Mouse (Mus musculus) mouse embryonic stem cell (cell line): ENCODE measurements around the gene Shisa7.
"Not testable (repeated sequence)": the region's sequence is repeated elsewhere in the genome, so short reads cannot be mapped to it uniquely, and the experiment has no call there.

Source experiments
- in situ Hi-C, 2 experiments: fragments of 300-500 bp; cut with MboI; formaldehyde crosslinking; loops; 1 replicate in 1 of 2; 3 replicates in 1 of 2; pipeline ENCODE4 v1.14.3; 2019 to 2020; ENCODE audit warnings: low sequenced_read_pairs in 2 of 2, low pct_unique_long_range_greater_than_20kb in 1 of 2, mixed read lengths in 1 of 2; ENCODE audit not compliant: unreplicated experiment in 1 of 2

The Shisa7 gene

GRCm38 (mm10) chr7:4844245-4844916, at the start of gene Shisa7:
Gene Shisa7, minus strand, starts transcription at chr7:4844696.
- in situ Hi-C loops: no loop called here

- in situ Hi-C loops: no loop called here
Observed at GRCm38 (mm10) chr7:4886680-4887079, 42.2 kb upstream of the Shisa7 start.

GRCm38 (mm10) chr7:4879036-4879435, 34.5 kb upstream of the Shisa7 start:
- in situ Hi-C loops: not testable (repeated sequence)

- in situ Hi-C loops: no loop called here
Observed at GRCm38 (mm10) chr7:4878186-4878585, 33.7 kb upstream of the Shisa7 start.

- in situ Hi-C loops: no loop called here
Observed at GRCm38 (mm10) chr7:4877226-4877625, 32.7 kb upstream of the Shisa7 start.

- in situ Hi-C loops: no loop called here
Observed at GRCm38 (mm10) chr7:4876753-4877221, 32.3 kb upstream of the Shisa7 start, which contains the start of gene Isoc2a. Gene Isoc2a, plus strand, starts transcription at chr7:4877153.

GRCm38 (mm10) chr7:4870133-4870532, 25.6 kb upstream of the Shisa7 start, which contains the start of gene Isoc2b:
Gene Isoc2b, minus strand, starts transcription at chr7:4870258.
- in situ Hi-C loops: no loop called here

GRCm38 (mm10) chr7:4866631-4867180, 22.2 kb upstream of the Shisa7 start:
- in situ Hi-C loops: no loop called here

GRCm38 (mm10) chr7:4865579-4866493, 21.3 kb upstream of the Shisa7 start:
- in situ Hi-C loops: no loop called here

GRCm38 (mm10) chr7:4865090-4865489, 20.6 kb upstream of the Shisa7 start:
- in situ Hi-C loops: no loop called here

GRCm38 (mm10) chr7:4864130-4864845, 19.8 kb upstream of the Shisa7 start:
- in situ Hi-C loops: loop anchor here in 1 of 2 experiments (5.0 kb wide), 1 partner anchor 33 kb away; no protein-coding TSS in a partner anchor

- in situ Hi-C loops: loop anchor here in 1 of 2 experiments (5.0 kb wide), 1 partner anchor 34 kb away; no protein-coding TSS in a partner anchor
Observed at GRCm38 (mm10) chr7:4863541-4864080, 19.1 kb upstream of the Shisa7 start.

GRCm38 (mm10) chr7:4863041-4863440, 18.5 kb upstream of the Shisa7 start:
- in situ Hi-C loops: loop anchor here in 1 of 2 experiments (5.0 kb wide), 1 partner anchor 34 kb away; no protein-coding TSS in a partner anchor

GRCm38 (mm10) chr7:4860926-4861325, 16.4 kb upstream of the Shisa7 start:
- in situ Hi-C loops: loop anchor here in 1 of 2 experiments (5.0 kb wide), 1 partner anchor 36 kb away; no protein-coding TSS in a partner anchor

- in situ Hi-C loops: no loop called here
Observed at GRCm38 (mm10) chr7:4859418-4859978, 15.0 kb upstream of the Shisa7 start.

GRCm38 (mm10) chr7:4857321-4857720, 12.8 kb upstream of the Shisa7 start:
- in situ Hi-C loops: no loop called here

GRCm38 (mm10) chr7:4856508-4856907, 12.0 kb upstream of the Shisa7 start:
- in situ Hi-C loops: no loop called here

GRCm38 (mm10) chr7:4853613-4854012, 9.1 kb upstream of the Shisa7 start:
- in situ Hi-C loops: no loop called here
